Mouse (Mus musculus): Measurements from ENCODE around the gene Zzz3. TPM values are rescaled to one million over a fixed set of nuclear protein-coding genes. Genes with fewer than 3 reads are reported as not detected.

The Zzz3 gene
- total RNA-seq, 2 experiments from 2014 or later, result 22.5 to 29.3 TPM

GRCm38 (mm10) chr3:152462900-152463299 is 67.6 kb downstream of the Zzz3 start:
- DNase-seq, result no peak
- intact Hi-C loops (cut with DNase I), result no loop called here

- intact Hi-C loops (cut with DNase I), result no loop called here
- DNase-seq, result no peak
Observed at GRCm38 (mm10) chr3:152464462-152464861, 69.2 kb downstream of the Zzz3 start.

- DNase-seq, result no peak
Observed at GRCm38 (mm10) chr3:152465338-152465737, 70.1 kb downstream of the Zzz3 start.

GRCm38 (mm10) chr3:152466849-152467248 is 71.6 kb downstream of the Zzz3 start:
- intact Hi-C loops (cut with DNase I), result no loop called here

More at GRCm38 (mm10) chr3:152465338-152465737, 70.1 kb downstream of the Zzz3 start:
- intact Hi-C loops (cut with DNase I), result no loop called here

GRCm38 (mm10) chr3:152467312-152467711 is 72.0 kb downstream of the Zzz3 start:
- no peak for DNase-seq
- intact Hi-C loops (cut with DNase I), result no loop called here

More at GRCm38 (mm10) chr3:152466849-152467248, 71.6 kb downstream of the Zzz3 start:
- DNase-seq, result no peak

- DNase-seq, result no peak
- intact Hi-C loops (cut with DNase I), result no loop called here
Observed at GRCm38 (mm10) chr3:152468032-152468431, 72.8 kb downstream of the Zzz3 start.

- DNase-seq, result no peak
- intact Hi-C loops (cut with DNase I), result no loop called here
Observed at GRCm38 (mm10) chr3:152468569-152469041, 73.3 kb downstream of the Zzz3 start.

GRCm38 (mm10) chr3:152469423-152470200 is 74.3 kb downstream of the Zzz3 start:
- DNase-seq, result peak; percentile 15 to 18
- intact Hi-C loops (cut with DNase I), result loop anchor here (10.0 kb wide), 1 partner anchor 245 kb away; the partner anchor contains the start of gene Pigk

GRCm38 (mm10) chr3:152470347-152470746 is 75.1 kb downstream of the Zzz3 start:
- DNase-seq, result no peak
- intact Hi-C loops (cut with DNase I), result loop anchor here (10.0 kb wide), 1 partner anchor 244 kb away; the partner anchor contains the start of gene Pigk

GRCm38 (mm10) chr3:152472676-152473075 is 77.4 kb downstream of the Zzz3 start:
- intact Hi-C loops (cut with DNase I), result loop anchor here (10.0 kb wide), 1 partner anchor 242 kb away; the partner anchor contains the start of gene Pigk

GRCm38 (mm10) chr3:152474582-152475277 is 79.5 kb downstream of the Zzz3 start:
- peak; percentile 68 to 75 for DNase-seq

More at GRCm38 (mm10) chr3:152472676-152473075, 77.4 kb downstream of the Zzz3 start:
- DNase-seq, result no peak

GRCm38 (mm10) chr3:152475278-152475669 is 80.0 kb downstream of the Zzz3 start:
- intact Hi-C loops (cut with DNase I), result loop anchor here (2.0 to 10.0 kb wide), 2 partner anchors 240 to 274 kb away; partner anchors contain the start of gene Pigk
- no peak for DNase-seq

More at GRCm38 (mm10) chr3:152474582-152475277, 79.5 kb downstream of the Zzz3 start:
- intact Hi-C loops (cut with DNase I), result loop anchor here (2.0 to 10.0 kb wide), 2 partner anchors 240 to 274 kb away; partner anchors contain the start of gene Pigk

- intact Hi-C loops (cut with DNase I), result loop anchor here (2.0 to 10.0 kb wide), 3 partner anchors 81 to 273 kb away; partner anchors contain the start of genes Pigk and Zzz3
- no peak for DNase-seq
Observed at GRCm38 (mm10) chr3:152475894-152476293, 80.6 kb downstream of the Zzz3 start.

- intact Hi-C loops (cut with DNase I), result loop anchor here (2.0 to 10.0 kb wide), 2 partner anchors 83 to 237 kb away; partner anchors contain the start of genes Pigk and Zzz3
- peak; percentile 65 to 70 for DNase-seq
Observed at GRCm38 (mm10) chr3:152477796-152478527, 82.7 kb downstream of the Zzz3 start.

- DNase-seq, result peak; percentile 26 to 37
Observed at GRCm38 (mm10) chr3:152478599-152479435, 83.5 kb downstream of the Zzz3 start.

GRCm38 (mm10) chr3:152480336-152480735 is 85.1 kb downstream of the Zzz3 start:
- DNase-seq, result no peak
- intact Hi-C loops (cut with DNase I), result no loop called here

More at GRCm38 (mm10) chr3:152478599-152479435, 83.5 kb downstream of the Zzz3 start:
- intact Hi-C loops (cut with DNase I), result loop anchor here (10.0 kb wide), 1 partner anchor 236 kb away; the partner anchor contains the start of gene Pigk

- intact Hi-C loops (cut with DNase I), result no loop called here
Observed at GRCm38 (mm10) chr3:152482182-152482581, 86.9 kb downstream of the Zzz3 start.

GRCm38 (mm10) chr3:152483800-152484199 is 88.5 kb downstream of the Zzz3 start:
- intact Hi-C loops (cut with DNase I), result no loop called here
- DNase-seq, result no peak

More at GRCm38 (mm10) chr3:152482182-152482581, 86.9 kb downstream of the Zzz3 start:
- DNase-seq, result no peak

GRCm38 (mm10) chr3:152484206-152484605 is 88.9 kb downstream of the Zzz3 start:
- intact Hi-C loops (cut with DNase I), result no loop called here
- no peak for DNase-seq
